Mouse (Mus musculus): ENCODE results near the gene Clnk.

- TF ChIP-seq CTCF (IDR thresholded peaks at IDR 0.05; ENCODE audit: extremely low read depth, insufficient read depth, low read length) (no peak), POLR2A (IDR thresholded peaks at IDR 0.05; ENCODE audit: extremely low read depth, insufficient read depth, low read length) (no peak)
Measured at GRCm38 (mm10) chr5:38696616-38697375, 179.8 kb downstream of the Clnk start.

All from cortical plate, adult 2 months (tissue).